Mouse (Mus musculus): ENCODE data around the gene Neurod6. TPM values are rescaled to one million over a fixed set of nuclear protein-coding genes. Genes with fewer than 3 reads are reported as not detected.
"Not testable (repeated sequence)": the region's sequence is repeated elsewhere in the genome, so short reads cannot be mapped to it uniquely, and the experiment has no call there.

Neurod6 gene
- 100 to 1,000 TPM; 213 to 233 TPM for total RNA-seq (2021)
- long read RNA-seq, experiment 1, transcript Neurod6-201 (2 exons, 2,150 nt), result major isoform, 185 of 204 reads
- long read RNA-seq, experiment 1, partial matches to known transcripts, result 0 of 204 reads
- long read RNA-seq, experiment 1, other reads (novel, unspliced or antisense), result 19 of 204 reads
- long read RNA-seq, experiment 2, transcript Neurod6-201 (2 exons, 2,150 nt), result major isoform, 246 of 287 reads
- long read RNA-seq, experiment 2, partial matches to known transcripts, result 39 of 287 reads
- long read RNA-seq, experiment 2, other reads (novel, unspliced or antisense), result 2 of 287 reads

DNA sequence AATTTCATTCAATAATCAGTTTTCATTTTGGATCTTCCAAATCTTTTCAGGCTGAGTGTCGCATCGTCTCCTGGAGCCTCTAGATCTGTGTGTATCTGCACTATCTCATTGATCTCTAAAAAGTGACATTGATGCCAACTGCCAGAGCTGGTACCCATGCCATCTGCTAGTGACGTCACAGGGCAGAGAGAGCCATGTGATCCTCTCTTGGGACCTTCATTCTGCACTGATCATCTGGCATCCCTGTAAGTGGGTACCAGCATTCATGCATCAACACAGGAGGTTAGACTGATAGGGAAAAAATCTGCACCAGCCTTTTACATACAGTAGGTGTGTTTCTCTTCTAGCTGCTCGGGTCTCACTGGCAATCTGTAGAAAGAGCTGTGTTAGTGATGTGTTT lies at the start of gene Neurod6:
TSS of gene Neurod6 (minus strand) at position 290 of the 400 bp plus-strand sequence.
- peak; percentile 76 to 92 for DNase-seq (ENCODE audit: low spot score in 2 of 2)

DNA sequence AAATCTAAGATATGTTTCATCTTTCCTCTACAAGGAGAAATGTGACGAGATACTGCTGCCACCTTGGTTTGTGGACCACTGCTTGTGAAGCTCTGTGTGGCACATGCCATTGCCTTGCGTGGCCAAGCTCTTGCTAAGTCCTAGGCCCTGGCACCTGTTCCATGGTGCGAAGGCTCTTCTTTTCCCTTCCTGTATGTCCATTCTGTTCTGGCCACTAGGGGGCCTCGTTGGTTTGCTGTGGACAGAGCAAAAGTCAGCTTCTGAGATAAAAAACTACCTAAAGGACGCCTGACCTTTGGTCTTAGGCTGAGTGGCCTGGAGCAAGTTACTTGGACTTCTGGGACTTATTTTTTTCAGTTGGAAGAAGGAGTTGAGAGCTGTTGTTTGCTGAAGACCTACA lies 36.1 kb upstream of the Neurod6 start:
- DNase-seq (ENCODE audit: low spot score in 2 of 2), result peak; percentile 48 to 71

DNA sequence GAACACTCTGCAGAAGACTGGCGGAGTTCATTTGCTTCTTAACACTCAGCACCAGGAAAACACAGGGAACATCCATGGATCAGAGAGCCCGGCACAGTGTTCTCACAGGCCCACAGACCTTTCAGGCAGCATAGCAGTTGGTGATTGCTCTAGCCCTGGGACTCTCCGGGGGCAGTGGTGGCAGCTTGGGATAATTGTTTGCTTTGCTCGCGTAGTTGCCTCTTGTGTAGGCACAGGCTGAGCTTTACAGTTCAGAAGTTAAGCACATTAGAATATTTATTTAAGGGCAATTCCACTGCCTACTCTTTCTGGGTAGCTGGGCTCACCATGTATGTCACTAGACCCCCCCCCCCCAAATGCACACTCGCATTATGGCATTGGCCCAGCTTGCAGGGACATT lies 34.4 kb upstream of the Neurod6 start:
- no peak for DNase-seq (ENCODE audit: low spot score in 2 of 2)

DNA sequence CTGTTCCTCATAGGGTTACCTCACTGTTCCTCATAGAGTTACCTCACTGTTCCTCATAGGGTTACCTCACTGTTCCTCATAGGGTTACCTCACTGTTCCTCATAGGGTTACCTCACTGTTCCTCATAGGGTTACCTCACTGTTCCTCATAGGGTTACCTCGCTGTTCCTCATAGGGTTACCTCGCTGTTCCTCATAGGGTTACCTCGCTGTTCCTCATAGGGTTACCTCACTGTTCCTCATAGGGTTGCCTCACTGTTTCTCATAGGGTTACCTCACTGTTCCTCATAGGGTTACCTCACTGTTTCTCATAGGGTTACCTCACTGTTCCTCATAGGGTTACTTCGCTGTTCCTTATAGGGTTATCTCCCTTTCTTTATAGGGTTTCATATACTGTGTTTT lies 29.9 kb upstream of the Neurod6 start:
- DNase-seq (ENCODE audit: low spot score in 2 of 2), result not testable (repeated sequence)

DNA sequence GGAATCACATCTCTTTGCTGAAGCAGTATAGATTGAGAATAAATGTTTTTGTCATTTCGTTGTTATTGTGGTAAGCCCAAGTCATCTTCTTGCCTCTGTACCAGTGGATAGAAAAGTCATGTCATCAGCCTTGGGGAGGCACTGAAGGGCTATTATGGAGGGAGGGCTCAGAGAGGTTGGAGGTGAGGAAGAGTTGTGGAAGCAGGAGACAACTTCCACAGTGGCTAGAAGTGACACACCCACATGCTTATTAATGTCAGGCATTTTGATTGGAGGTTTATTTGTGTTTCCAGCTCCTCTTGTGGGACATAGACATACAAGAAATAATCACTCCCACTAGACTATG lies 23.7 kb upstream of the Neurod6 start:
- no peak for DNase-seq (ENCODE audit: low spot score in 2 of 2)

DNA sequence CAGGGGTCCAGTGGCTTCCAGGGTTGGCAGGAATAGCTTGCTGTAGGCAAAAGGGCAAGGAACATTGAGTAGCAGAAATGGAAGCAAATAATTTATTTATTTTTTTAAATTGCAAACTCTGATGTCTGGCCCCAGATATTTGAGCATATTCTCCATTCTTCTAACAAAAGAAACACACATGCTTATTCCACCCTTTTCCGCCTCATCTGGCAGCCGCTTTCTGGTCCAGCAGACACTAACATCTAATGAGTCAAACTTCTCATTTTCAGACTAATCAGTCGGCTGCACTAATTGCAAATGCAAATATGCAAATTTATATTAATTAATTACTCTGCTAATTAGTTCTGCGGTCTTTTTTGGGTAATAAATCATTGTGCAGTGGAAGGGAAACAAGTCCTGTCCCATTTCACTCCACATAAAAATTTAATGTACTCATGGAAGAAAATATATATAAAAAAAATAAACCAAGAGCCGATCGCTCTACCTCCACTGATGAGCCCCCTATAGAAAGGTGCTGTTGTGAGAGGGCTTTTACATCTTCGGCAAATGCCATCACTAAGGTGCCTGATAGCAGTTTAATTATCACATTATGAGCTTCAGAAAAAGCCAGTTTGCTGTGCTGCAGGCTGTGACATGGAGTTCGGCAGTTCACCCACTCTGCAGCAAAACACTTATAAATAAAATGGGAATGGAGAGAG lies 23.1 kb upstream of the Neurod6 start:
- no peak for DNase-seq (ENCODE audit: low spot score in 2 of 2)

DNA sequence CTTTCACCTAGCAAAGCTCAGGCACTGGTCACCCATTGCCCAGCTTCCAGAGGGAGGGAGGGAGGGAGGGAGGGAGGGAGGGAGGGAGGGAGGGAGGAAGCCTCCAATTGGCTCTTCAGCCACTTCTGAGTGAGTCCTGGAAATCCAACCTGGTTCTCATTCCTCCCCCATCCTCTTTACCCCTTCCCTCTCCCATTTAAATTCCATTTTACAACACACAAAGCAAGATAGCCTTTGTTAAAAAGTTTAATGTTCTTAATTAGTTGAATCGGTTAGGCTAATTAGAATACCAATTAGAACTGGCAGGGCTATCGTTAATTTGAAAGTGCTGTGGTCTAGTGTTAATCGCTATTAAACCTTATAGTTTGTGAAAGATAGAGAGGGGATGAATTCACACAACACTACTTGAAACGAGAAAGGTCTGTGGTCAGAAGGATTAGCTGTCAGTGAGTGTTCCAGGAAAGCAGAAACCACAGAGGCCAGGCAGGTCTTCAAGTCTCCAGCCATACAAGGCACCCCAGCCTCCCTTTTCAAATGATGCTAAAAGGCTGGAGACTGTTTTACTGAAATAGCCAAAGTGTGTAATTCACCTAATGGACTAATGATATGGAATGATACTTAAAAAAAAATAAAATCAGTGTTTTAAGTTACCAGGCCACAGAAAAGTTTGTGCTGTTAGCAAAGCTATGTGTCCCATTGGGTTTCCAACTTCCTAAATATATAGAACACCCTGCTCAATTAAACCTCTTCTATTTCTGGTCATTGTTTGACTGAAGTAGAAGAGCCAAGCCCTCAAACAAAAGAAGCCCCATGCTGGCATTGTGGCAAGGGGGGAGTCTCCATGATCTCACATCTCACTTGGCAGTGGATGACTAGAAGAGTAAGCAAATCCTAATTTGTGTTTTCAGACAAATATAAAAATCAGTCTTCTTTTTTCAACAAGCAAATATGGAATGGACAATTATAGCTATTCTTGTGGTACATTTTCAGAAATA lies 19.6 kb upstream of the Neurod6 start:
- DNase-seq (ENCODE audit: low spot score in 2 of 2), result no peak

DNA sequence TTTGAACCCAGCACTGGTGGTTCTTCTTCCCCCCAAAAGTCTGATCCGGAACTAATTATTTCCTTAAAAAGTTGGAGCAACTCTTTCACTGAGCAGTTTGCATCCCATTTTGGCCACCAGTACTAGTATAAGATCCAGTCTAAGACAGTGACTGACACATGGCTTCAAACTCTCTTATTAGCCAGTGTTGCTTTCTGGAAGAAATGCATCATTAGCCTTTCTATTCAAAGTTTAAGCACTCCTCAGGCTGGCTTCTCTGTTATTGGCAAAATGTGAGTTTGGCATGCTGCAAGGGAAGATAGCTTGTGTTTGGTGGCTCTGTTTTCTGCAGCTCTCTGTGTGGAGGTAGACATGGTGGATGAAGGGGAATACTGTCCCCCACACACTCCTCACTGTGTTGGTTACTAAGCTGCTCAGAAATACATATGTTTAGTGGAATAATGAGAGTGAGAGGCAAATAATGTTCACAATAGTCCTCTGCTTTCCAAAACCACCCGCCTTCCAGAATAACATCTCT lies 9.0 kb upstream of the Neurod6 start:
- no peak for DNase-seq (ENCODE audit: low spot score in 2 of 2)

DNA sequence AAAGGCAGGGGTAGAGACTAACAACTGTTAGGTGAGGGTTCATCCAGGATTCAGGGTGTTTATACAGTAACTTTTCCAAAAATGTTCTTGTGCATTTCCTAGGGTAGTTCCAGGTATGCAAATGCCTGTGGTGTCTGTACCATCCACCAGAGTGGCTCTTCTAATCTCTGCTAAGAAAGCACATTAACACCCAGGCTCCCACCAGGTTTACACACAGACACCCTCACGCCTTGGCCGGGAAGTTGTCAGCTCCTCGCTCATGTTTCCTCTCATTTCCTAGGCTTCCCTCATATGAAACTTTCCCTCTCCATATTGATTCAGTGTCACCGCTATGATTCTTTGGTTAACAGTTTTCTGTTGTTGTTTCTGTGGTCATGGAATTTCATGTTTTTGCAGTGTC lies 2.4 kb upstream of the Neurod6 start:
- no peak for DNase-seq (ENCODE audit: low spot score in 2 of 2)

DNA sequence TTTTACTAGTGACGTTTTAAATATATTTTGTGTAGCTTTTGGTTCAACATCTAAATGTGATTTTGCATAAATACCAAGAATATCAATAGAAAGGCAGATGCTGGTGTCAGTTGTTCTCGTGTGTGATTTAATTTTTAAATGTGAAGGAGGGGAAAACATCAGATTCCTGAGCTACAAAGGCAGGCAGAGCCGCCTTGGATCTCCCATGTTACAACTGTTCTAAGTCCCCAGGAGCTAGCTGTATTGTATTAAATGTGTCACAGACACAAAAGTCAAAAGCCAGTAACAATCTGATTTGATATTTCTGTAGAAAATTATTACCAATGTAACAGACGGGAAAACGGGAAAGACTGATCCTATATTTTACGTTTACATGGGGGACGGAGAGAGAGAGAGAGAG lies 1.8 kb upstream of the Neurod6 start:
- DNase-seq (ENCODE audit: low spot score in 2 of 2), result no peak

DNA sequence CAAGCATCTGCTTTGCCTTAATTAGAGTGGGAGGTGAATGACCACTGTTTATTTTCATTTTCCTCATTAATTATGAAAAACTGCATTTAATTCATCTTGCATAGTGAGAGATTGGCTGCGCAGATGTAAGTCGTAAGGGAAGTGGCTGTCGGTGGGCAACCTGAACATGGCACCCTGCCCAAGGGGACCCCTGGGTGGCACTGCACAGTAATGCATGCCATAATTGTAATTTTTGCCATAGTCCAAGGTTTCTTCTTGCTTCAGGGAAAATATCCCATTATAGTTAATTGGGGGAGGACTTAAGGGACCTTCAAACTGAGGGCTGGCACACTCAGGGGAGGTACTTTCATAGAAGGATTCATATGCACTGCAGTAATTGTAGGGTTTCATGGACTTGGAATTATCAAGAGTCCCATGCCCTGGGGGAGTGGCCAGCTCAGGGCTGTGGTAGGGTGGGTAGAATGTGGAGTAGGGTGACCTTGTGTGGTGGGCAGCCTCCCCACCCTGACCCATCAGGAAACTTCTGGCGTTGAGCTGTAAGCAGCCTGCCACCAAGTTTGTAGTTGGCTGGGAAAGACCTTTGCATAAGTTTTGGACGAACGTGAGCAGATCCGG lies 2.4 kb downstream of the Neurod6 start:
- DNase-seq (ENCODE audit: low spot score in 2 of 2), result no peak

DNA sequence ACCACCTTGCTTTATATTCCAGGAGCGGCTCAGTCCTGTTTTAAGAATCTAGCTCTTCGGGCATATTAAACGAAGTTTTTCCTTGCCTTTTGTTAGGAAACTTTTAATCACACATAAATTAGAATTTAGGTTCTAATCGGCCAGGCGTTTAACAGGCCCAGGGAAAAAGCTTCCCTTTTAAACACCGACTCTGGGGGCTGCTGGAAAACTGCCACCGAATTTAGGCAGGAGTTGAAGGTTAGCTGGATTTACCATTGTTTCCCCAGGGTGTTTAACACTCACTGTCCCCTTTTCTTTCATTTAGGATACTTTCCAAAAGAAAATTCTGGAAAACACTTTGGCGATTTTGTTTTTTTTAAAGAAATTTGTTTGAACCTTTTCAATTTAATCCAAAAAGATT lies 3.7 kb downstream of the Neurod6 start:
- no peak for DNase-seq (ENCODE audit: low spot score in 2 of 2)

DNA sequence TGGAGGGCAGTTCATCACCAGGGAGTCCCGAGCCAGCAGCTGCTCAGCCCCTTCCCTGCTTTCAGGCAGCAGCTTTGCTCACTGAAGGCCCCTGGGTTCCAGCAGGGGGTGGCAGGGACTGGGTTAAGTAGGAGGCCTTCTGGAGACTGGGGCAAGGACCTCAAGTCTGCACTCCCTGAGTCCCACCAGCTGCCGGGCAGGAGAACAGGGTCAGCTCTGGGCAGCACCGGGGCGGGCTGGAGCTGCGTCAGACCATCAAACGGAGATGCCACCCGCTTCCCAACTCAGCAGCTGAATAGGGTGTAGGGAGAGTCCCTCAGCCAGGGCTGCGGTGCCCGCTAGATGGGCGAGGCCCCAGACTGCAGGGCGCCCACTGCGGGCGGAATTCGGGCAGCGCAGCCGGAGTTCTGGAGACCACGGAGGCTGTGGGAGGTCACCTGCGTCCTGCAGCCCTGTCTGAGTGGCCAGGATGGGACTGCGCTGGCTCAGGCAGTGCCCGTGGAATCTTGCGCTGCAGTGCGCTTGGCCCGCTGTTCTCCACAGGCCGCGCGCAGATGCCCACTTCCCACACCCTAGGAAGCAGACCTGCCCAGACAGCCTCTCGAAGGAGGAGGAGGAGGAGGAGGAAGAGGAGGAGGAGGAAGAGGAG lies 4.3 kb downstream of the Neurod6 start:
- DNase-seq (ENCODE audit: low spot score in 2 of 2), result peak; percentile 43 to 54

DNA sequence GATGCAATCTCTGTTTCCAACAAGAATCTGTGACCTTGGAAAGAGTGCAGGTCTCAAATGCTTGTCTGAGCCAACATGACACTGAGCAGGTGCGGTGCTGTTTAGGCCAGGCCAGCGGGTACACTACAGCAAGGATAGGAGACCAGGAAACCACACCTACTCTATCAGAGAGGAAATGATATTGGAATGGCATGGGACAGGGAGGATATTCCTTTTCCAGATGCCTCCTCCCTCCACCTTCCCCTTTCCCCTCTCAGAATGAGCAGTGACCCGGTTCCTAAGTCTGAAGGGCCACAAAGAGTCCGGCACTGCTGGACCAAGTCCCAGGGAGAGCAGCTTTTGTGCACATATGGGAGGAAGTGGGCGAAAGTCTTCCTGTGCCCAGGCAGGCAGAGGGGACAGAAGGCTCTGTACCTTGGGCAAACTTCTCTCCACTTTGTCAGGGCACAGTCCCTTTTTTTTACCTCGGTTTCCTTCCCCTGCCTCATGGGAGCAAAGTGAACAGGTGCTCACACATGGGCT lies 4.9 kb downstream of the Neurod6 start:
- DNase-seq (ENCODE audit: low spot score in 2 of 2), result no peak

DNA sequence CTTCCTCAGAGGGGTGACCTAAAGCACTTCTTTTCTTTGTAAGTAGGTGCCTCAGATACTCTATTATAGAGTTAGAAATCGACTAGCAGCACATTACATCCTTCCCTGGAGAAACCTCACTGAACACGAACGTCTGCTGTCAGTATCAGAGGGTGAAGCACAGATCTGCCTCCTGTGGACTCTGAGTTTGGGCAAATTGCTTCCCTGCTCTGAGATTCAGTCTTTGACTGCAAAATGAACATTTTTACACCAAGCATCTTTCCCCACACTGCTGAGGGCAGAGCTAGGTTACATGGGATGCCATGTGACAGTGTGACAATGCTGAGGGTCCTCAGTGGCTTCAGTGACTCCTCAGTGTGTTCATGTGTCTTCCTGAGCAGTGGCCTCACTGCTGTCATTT lies 13.3 kb downstream of the Neurod6 start:
- no peak for DNase-seq (ENCODE audit: low spot score in 2 of 2)

DNA sequence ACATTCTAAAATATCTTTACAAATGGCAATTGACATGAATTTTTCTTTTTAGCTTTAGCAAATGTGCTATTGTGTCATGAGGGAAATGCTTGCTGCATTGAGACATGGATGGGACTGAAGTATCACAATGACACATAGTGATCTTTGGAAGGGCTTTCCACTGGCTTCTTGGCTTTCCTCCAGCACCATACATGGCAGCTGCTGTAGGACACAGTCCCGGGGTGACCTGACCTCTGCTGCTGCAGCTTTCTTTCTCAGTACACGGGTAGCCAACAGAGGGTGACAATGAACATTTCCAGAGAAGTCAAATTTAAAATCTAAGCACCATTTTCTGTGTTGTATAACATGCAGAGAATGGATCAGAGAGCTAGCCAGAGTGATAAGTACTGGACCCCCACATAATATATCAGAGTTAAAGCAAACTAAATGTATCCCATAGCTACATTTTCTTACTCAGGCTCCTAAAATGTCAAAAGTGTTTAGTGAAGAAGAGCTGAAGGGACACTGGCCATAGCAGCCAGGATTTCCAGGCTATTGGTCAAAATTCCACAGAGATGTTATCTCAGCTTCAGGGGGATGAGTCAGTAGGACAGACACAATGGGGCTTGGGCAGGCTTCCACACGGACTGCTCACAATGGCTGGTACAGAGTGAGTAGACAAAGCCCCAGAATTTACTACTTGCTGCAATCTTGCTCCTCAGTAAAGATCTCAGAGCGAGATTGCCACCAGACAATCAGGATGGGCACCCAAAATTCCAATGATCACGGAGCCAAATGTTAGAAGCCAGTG lies 19.7 kb downstream of the Neurod6 start:
- DNase-seq (ENCODE audit: low spot score in 2 of 2), result no peak

DNA sequence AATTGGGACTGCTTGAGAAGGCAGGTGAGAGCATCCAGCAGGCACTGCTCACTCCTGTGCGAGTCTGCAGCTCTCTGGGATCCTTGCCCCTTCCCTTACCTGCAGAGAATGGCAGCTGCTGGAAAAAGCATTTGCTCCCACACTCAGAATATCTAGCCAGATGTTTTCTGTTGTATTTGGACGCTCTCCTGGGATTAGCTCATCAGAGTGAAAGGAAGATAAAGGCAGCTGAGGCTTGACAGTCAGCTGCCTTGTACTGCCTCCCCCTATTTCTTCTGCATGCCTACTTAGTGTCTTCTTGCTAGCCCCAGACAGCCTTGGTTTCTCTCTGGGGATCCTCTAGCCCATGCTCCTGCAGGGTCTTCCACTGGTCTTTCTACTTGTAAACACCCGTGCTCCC lies 31.1 kb downstream of the Neurod6 start:
- no peak for DNase-seq (ENCODE audit: low spot score in 2 of 2)

DNA sequence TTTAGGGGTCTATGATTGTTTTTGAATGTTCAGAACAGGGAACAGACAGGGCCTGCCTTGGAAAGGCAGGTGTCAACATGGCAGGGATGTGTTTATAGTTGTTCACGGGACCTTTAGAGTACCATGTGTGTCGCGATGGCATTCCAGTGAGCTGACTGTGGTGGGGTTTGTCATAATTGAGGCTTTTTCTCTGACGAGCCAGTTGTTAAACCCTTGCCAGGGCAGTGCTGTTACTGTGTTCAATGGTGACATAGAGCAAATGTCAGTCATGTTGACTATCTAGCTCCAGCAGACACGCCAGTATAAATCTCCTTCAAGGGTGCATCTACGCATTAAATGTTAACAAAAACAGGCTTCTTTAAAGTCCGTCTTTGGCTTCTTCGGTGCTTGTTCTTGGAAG lies 31.5 kb downstream of the Neurod6 start:
- DNase-seq (ENCODE audit: low spot score in 2 of 2), result no peak

DNA sequence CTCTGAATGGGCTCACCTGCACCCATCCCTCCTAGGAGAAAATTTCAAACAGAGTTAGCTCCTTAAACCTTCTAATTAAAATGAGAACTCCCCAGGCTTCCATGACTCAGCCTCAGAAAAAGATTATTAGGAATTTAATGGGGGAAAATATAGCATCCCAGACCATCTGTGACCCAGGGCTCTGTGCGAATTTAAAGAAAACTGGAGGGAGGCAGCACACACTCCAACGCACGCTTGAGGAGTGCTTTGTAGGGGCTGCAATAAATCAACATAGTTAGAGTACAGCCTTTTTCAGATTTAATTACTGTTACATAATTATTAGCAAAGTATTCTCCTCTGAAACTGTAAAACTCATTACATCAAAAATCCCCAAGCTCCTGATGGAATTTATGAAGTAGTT lies 32.2 kb downstream of the Neurod6 start:
- DNase-seq (ENCODE audit: low spot score in 2 of 2), result no peak

Data from layer of hippocampus, postnatal 14 days (tissue).